In the genomic region with DNA sequence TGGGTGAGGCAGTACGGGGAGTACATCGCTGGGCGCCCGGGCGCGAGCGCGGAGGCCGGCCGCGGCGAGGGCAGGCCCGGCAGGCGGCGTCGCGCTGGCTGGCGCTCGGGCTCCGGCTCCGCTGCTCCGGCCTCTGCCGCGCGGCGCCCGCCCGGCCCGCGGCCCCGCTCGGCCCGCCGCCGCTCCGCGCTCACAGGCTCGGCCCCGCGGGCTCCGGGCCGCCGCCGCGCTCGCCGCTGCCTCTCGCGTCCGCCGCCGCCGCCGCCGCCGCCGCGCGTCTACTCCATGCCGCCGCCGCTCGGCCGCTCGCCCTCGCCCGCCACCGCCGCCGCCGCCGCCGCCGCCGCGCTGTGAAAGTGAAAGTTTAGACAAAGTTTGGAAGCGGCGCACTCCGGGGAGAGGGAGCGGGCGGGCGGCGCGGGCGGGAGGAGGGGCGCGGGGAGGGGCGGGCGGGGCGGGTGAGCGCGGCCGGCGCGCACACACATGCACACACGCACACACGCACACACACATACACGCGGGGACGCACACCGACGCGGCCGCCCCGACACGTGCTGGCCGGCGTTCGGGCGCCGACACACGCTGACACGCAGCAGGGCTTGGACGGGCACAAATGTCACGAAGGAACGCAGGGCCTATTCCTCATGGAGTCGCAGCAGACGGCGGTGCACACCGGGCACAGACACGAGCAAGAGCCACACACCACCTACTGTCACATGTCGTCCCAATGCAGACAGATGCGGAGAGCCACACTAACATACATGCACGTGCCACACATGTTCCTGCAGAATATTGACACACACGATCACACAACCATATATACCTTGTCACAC, we compare ENCODE assay signal across 8 mouse cellular contexts. TPM values are rescaled to one million over a fixed set of nuclear protein-coding genes. Genes with fewer than 3 reads are reported as not detected.
DNase-seq lines count a peak whose midpoint lies in the region; ATAC-seq and TF ChIP-seq lines count a peak whose summit lies in the region.

A gene (minus strand): TSS at position 346 of the 833 bp plus-strand sequence.

- H3K9ac ChIP-seq in embryonic facial prominence, embryonic 13.5 days, result peak within 1 kb of the TSS; percentile 97
- peak within 1 kb of the TSS; percentile 91 for H3K9ac ChIP-seq in heart, embryonic 12.5 days
- peak within 1 kb of the TSS; percentile 88 for H3K9ac ChIP-seq in kidney, embryonic 15.5 days
- H3K9ac ChIP-seq in liver, embryonic 11.5 days (ENCODE audit: low read depth, low read length), result peak within 1 kb of the TSS; percentile 79

- H3K27me3 ChIP-seq in embryonic facial prominence, embryonic 13.5 days, result peaks cover 77% of the 10 kb centered on the region
- H3K27me3 ChIP-seq in heart, embryonic 12.5 days (replicated peaks), result peaks cover 87% of the 10 kb centered on the region
- peaks cover 94% of the 10 kb centered on the region for H3K27me3 ChIP-seq in kidney, embryonic 15.5 days
- peaks cover 93% of the 10 kb centered on the region for H3K27me3 ChIP-seq in liver, embryonic 11.5 days (replicated peaks; ENCODE audit: control insufficient read depth, insufficient read depth, low read length)
- no peaks in the 10 kb centered on the region for H3K27me3 ChIP-seq in myocyte (ENCODE audit: control insufficient read depth, insufficient read depth, insufficient read length)

- WGBS in embryonic facial prominence, embryonic 13.5 days, result 3% methylated on average over 35 of the region's 125 CpGs
- WGBS in heart, embryonic 12.5 days, result 20% methylated on average over 110 of the region's 125 CpGs
- under 1% methylated on average over 97 of the region's 125 CpGs for WGBS in kidney, embryonic 15.5 days
- 2% methylated on average over 73 of the region's 125 CpGs for WGBS in liver, embryonic 11.5 days

- DNase-seq in CD4-positive helper T cell, adult 2 months (ENCODE audit: low read depth, low spot score), result peak; percentile 68
- peak; percentile 61 for DNase-seq in ZHBTc4 (ENCODE audit: low read depth, low spot score)
- DNase-seq in liver, embryonic 11.5 days (ENCODE audit: low spot score), result no peak
- peak; percentile 67 for DNase-seq in urinary bladder, postnatal 25 days (ENCODE audit: low spot score)

- ATAC-seq in embryonic facial prominence, embryonic 13.5 days (ENCODE audit: insufficient number of reproducible peaks, insufficient read depth, low FRiP score, low TSS enrichment, low read depth), result peak; percentile 8; the same call in 1 of the 2 replicates
- peak; percentile 49 for ATAC-seq in heart, embryonic 12.5 days (ENCODE audit: insufficient number of reproducible peaks, low FRiP score)
- ATAC-seq in kidney, embryonic 15.5 days (replicated peaks; ENCODE audit: low FRiP score), result peak; percentile 52
- peak; percentile 37; the same call in 1 of the 2 replicates for ATAC-seq in liver, embryonic 11.5 days (replicated peaks; ENCODE audit: low FRiP score)

- peaks cover 48% of the 10 kb centered on the region for H3K4me1 ChIP-seq in embryonic facial prominence, embryonic 13.5 days
- H3K4me1 ChIP-seq in heart, embryonic 12.5 days (replicated peaks), result peaks cover 13% of the 10 kb centered on the region
- H3K4me1 ChIP-seq in kidney, embryonic 15.5 days, result peaks cover 29% of the 10 kb centered on the region
- H3K4me1 ChIP-seq in liver, embryonic 11.5 days (replicated peaks; ENCODE audit: control insufficient read depth, insufficient read depth, low read length), result peaks cover 5% of the 10 kb centered on the region; the same call in 1 of the 2 replicates

- H3K4me2 ChIP-seq in embryonic facial prominence, embryonic 13.5 days, result peak within 1 kb of the TSS; percentile 83
- H3K4me2 ChIP-seq in heart, embryonic 12.5 days, result peak within 1 kb of the TSS; percentile 96
- peak within 1 kb of the TSS; percentile 91 for H3K4me2 ChIP-seq in kidney, embryonic 15.5 days
- peak within 1 kb of the TSS; percentile 96 for H3K4me2 ChIP-seq in liver, embryonic 11.5 days
- H3K4me2 ChIP-seq in myocyte (ENCODE audit: low read depth), result peak within 1 kb of the TSS; percentile 95

- H3K79me2 ChIP-seq in myocyte (ENCODE audit: control insufficient read depth, insufficient read depth), result peaks cover 40% of the 10 kb centered on the region

- peak; percentile 64 for TF ChIP-seq POLR2A in myocyte (IDR thresholded peaks at IDR 0.05; ENCODE audit: insufficient read length, low read depth)

- H3K4me3 ChIP-seq in embryonic facial prominence, embryonic 13.5 days, result peak within 1 kb of the TSS; percentile 98
- H3K4me3 ChIP-seq in heart, embryonic 12.5 days, result peak within 1 kb of the TSS; percentile 90
- H3K4me3 ChIP-seq in kidney, embryonic 15.5 days (replicated peaks), result peak within 1 kb of the TSS; percentile 72
- peak within 1 kb of the TSS; percentile 90 for H3K4me3 ChIP-seq in liver, embryonic 11.5 days (ENCODE audit: low read depth, low read length)
- peak within 1 kb of the TSS; percentile 51 for H3K4me3 ChIP-seq in myocyte

- no peaks in the 10 kb centered on the region for H3K9me3 ChIP-seq in embryonic facial prominence, embryonic 13.5 days
- no peaks in the 10 kb centered on the region for H3K9me3 ChIP-seq in heart, embryonic 12.5 days (replicated peaks)
- H3K9me3 ChIP-seq in kidney, embryonic 15.5 days (replicated peaks), result no peaks in the 10 kb centered on the region
- no peaks in the 10 kb centered on the region for H3K9me3 ChIP-seq in liver, embryonic 11.5 days (ENCODE audit: control insufficient read depth, low read length)

- H3ac ChIP-seq in myocyte (ENCODE audit: control insufficient read depth, insufficient read length), result peak within 1 kb of the TSS; percentile 98

- peaks cover 20% of the 10 kb centered on the region for H3K36me3 ChIP-seq in embryonic facial prominence, embryonic 13.5 days
- H3K36me3 ChIP-seq in heart, embryonic 12.5 days, result peaks cover 4% of the 10 kb centered on the region; the same call in 1 of the 2 replicates
- H3K36me3 ChIP-seq in kidney, embryonic 15.5 days, result no peaks in the 10 kb centered on the region
- H3K36me3 ChIP-seq in liver, embryonic 11.5 days (ENCODE audit: control insufficient read depth, insufficient read depth, low read length), result no peaks in the 10 kb centered on the region
- peaks cover 6% of the 10 kb centered on the region for H3K36me3 ChIP-seq in myocyte (ENCODE audit: control insufficient read depth, insufficient read depth)

- H3K27ac ChIP-seq in embryonic facial prominence, embryonic 13.5 days, result peak within 1 kb of the TSS; percentile 92
- H3K27ac ChIP-seq in heart, embryonic 12.5 days (ENCODE audit: poor library complexity, severe bottlenecking), result peak within 1 kb of the TSS; percentile 57
- peak within 1 kb of the TSS; percentile 67 for H3K27ac ChIP-seq in kidney, embryonic 15.5 days
- peak within 1 kb of the TSS; percentile 32 for H3K27ac ChIP-seq in liver, embryonic 11.5 days (ENCODE audit: low read depth, low read length)

TF ChIP-seq in myocyte, 11 proteins besides CTCF, POLR2A, EP300 and RAD21:
- no peak for TF ChIP-seq MAX (IDR thresholded peaks at IDR 0.05; ENCODE audit: low read depth)
- no peak for TF ChIP-seq E2F4 (IDR thresholded peaks at IDR 0.05; ENCODE audit: insufficient read depth)
- peak in 1 of 3 experiments; percentile 61 for TF ChIP-seq MYOD1 (IDR thresholded peaks at IDR 0.05; ENCODE audit: control insufficient read depth in 1 of 3, insufficient read length in 2 of 3, low read depth in 2 of 3)
- peak in 2 of 3 experiments; percentile 49 to 63 for TF ChIP-seq MYOG (IDR thresholded peaks at IDR 0.05; ENCODE audit: control insufficient read depth in 1 of 3, insufficient read depth in 1 of 3, insufficient read length in 2 of 3, low read depth in 2 of 3)
- no peak for TF ChIP-seq REST (IDR thresholded peaks at IDR 0.05; ENCODE audit: insufficient read depth, insufficient read length)
- no peak for TF ChIP-seq CEBPB (IDR thresholded peaks at IDR 0.05; ENCODE audit: insufficient read depth, poor library complexity, severe bottlenecking)
- TF ChIP-seq POLR2AphosphoS2 (IDR thresholded peaks at IDR 0.05; ENCODE audit: insufficient read length, low read depth), result peak; percentile 36
- TF ChIP-seq TCF3 (IDR thresholded peaks at IDR 0.05; ENCODE audit: insufficient read length, low read depth), result peak; percentile 13
- no peak for TF ChIP-seq SRF (IDR thresholded peaks at IDR 0.05; ENCODE audit: control insufficient read depth, insufficient read length, low read depth)
TF ChIP-seq in myocyte: peak in this region for 4.

RNA-seq across cellular contexts. Expression of the gene that starts here (rescaled TPM):
- 37.0 and 42.9 TPM in 2 replicates for polyA plus RNA-seq in embryonic facial prominence, embryonic 13.5 days (2015; fragmentation: Nextera tagmentation; extraction: Ambion mirVana)
- polyA plus RNA-seq in heart, embryonic 12.5 days (2016; fragmentation: Nextera tagmentation; extraction: Ambion mirVana), result 9.2 and 10.9 TPM in 2 replicates
- polyA plus RNA-seq in kidney, embryonic 15.5 days (2015; fragmentation: Nextera tagmentation; extraction: Ambion mirVana), result 14.2 and 15.5 TPM in 2 replicates
- 5.0 and 7.1 TPM in 2 replicates for polyA plus RNA-seq in liver, embryonic 11.5 days (2014; fragmentation: Nextera tagmentation; extraction: Ambion mirVana)
- polyA plus RNA-seq in myocyte (2012; fragmentation: generic; extraction: Trizol), result 65.7 TPM

Comparison
In these comparisons a context has a peak if more than half of its experiments do, and no peak if none do; other contexts are left out.
1. H3K27ac ChIP-seq: peak in every context shown above with its lines; median percentile 92 in embryonic facial prominence, embryonic 13.5 days; 67 in kidney, embryonic 15.5 days; 57 in heart, embryonic 12.5 days; 32 in liver, embryonic 11.5 days.